Mouse (Mus musculus) C2C12 (cell line): ENCODE data around the gene Gucy2g.

ENCODE experiments used
- CEBPB ChIP-seq: IDR thresholded peaks from one replicate; pipeline ENCODE4 v1.6.1; 2011; ENCODE audit warnings: low read depth, mild to moderate bottlenecking, control low read depth, moderate library complexity
- CTCF ChIP-seq: IDR thresholded peaks from one replicate; pipeline ENCODE4 v1.5.1; 2011; ENCODE audit not compliant: control insufficient read depth, insufficient read depth, insufficient read length
- FOSL1 ChIP-seq: IDR thresholded peaks from one replicate; pipeline ENCODE4 v1.8.0; 2011; ENCODE audit warnings: mild to moderate bottlenecking, low read length; ENCODE audit not compliant: poor library complexity, insufficient read depth, severe bottlenecking
- MAX ChIP-seq: IDR thresholded peaks from one replicate; pipeline ENCODE4 v1.6.1; 2011; ENCODE audit warnings: mild to moderate bottlenecking, control low read depth
- MYOD1 ChIP-seq: IDR thresholded peaks from one replicate; pipeline ENCODE4 v1.6.1; 2011; ENCODE audit warnings: low read depth; ENCODE audit not compliant: control insufficient read depth, insufficient read length
- MYOG ChIP-seq: IDR thresholded peaks from one replicate; pipeline ENCODE4 v1.6.1; 2011; ENCODE audit not compliant: control insufficient read depth, insufficient read length; ENCODE audit errors: extremely low read depth

DNA sequence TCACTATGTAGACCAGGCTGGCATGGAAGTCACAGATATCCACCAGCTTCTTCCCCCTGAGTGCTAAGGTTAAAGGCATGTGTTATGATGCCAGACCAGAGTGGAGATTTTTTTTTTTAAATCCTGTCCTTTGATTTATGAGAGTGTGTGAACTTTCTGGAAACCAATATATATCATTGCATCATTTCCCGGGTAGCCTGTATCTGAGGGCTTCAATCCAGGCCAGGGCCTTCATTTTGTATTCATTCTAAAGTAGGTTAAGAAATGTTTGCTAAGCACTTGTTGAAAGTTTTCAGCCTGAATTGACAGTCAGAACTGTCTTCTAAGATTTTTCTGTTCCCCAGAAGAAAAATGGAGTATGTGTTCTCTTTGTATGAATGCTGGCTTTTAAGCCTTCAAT, 69.5 kb downstream of the Gucy2g start:
- TF ChIP-seq CTCF (no peak), MYOD1 (no peak), FOSL1 (no peak), CEBPB (no peak), MYOG (no peak), MAX (no peak)
